Mouse (Mus musculus) liver, adult (tissue): ENCODE results near the gene Ascc3.

Experiments
- GATA4 ChIP-seq: IDR thresholded peaks from 2 replicates; pipeline ENCODE4 v1.6.1; 2014; ENCODE audit warnings: mild to moderate bottlenecking, low read length; ENCODE audit not compliant: insufficient replicate concordance

The Ascc3 gene

GRCm38 (mm10) chr10:50704898-50705297 is 112.4 kb downstream of the Ascc3 start:
- no peak for TF ChIP-seq GATA4

GRCm38 (mm10) chr10:50711286-50711685 is 118.8 kb downstream of the Ascc3 start:
- TF ChIP-seq GATA4: no peak

- TF ChIP-seq GATA4: no peak
Observed at GRCm38 (mm10) chr10:50711765-50712164, 119.3 kb downstream of the Ascc3 start.

GRCm38 (mm10) chr10:50733459-50733858 is 141.0 kb downstream of the Ascc3 start:
- TF ChIP-seq GATA4: no peak

GRCm38 (mm10) chr10:50762069-50762468 is 169.6 kb downstream of the Ascc3 start:
- TF ChIP-seq GATA4: no peak

- no peak for TF ChIP-seq GATA4
Observed at GRCm38 (mm10) chr10:50762984-50763383, 170.5 kb downstream of the Ascc3 start.

GRCm38 (mm10) chr10:50763457-50764310 is 171.2 kb downstream of the Ascc3 start:
- no peak for TF ChIP-seq GATA4

GRCm38 (mm10) chr10:50772811-50773210 is 180.3 kb downstream of the Ascc3 start:
- no peak for TF ChIP-seq GATA4

- no peak for TF ChIP-seq GATA4
Observed at GRCm38 (mm10) chr10:50773846-50774245, 181.4 kb downstream of the Ascc3 start.

- TF ChIP-seq GATA4: no peak
Observed at GRCm38 (mm10) chr10:50792840-50793239, 200.4 kb downstream of the Ascc3 start.

GRCm38 (mm10) chr10:50801594-50801993 is 209.1 kb downstream of the Ascc3 start:
- no peak for TF ChIP-seq GATA4

- TF ChIP-seq GATA4: no peak
Observed at GRCm38 (mm10) chr10:50802380-50802779, 209.9 kb downstream of the Ascc3 start.

- TF ChIP-seq GATA4: no peak
Observed at GRCm38 (mm10) chr10:50806166-50806565, 213.7 kb downstream of the Ascc3 start.

GRCm38 (mm10) chr10:50822363-50822762 is 229.9 kb downstream of the Ascc3 start:
- TF ChIP-seq GATA4: no peak

- TF ChIP-seq GATA4: no peak
Observed at GRCm38 (mm10) chr10:50826829-50827228, 234.4 kb downstream of the Ascc3 start.

- no peak for TF ChIP-seq GATA4
Observed at GRCm38 (mm10) chr10:50834533-50834932, 242.1 kb downstream of the Ascc3 start.

GRCm38 (mm10) chr10:50843363-50843762 is 250.9 kb downstream of the Ascc3 start:
- TF ChIP-seq GATA4: no peak
